Mouse (Mus musculus): ENCODE data around the gene 1700024G13Rik.

Gene 1700024G13Rik

GRCm38 (mm10) chr14:32327366-32327765 lies 60.8 kb downstream of the 1700024G13Rik start:
- no peak for DNase-seq
